Mouse (Mus musculus) adipose tissue, adult 10 weeks (tissue): Measurements from ENCODE around the gene Plekha5. TPM values are rescaled to one million over a fixed set of nuclear protein-coding genes. Genes with fewer than 3 reads are reported as not detected.

ENCODE experiments used
- polyA plus RNA-seq: library from polyadenylated mRNA; stranded (reverse); fragments of 350-450 nt; fragmentation: Illumina TruSeq; extraction: RNeasy Lipid Tissue Mini Kit (QIAGEN cat#74804); gene quantifications from one replicate; pipeline ENCODE4 v1.2.3, GENCODE M21; 2014; ENCODE audit warnings: low read depth, low replicate concordance

Plekha5 gene
- 50.1 TPM for polyA plus RNA-seq

DNA sequence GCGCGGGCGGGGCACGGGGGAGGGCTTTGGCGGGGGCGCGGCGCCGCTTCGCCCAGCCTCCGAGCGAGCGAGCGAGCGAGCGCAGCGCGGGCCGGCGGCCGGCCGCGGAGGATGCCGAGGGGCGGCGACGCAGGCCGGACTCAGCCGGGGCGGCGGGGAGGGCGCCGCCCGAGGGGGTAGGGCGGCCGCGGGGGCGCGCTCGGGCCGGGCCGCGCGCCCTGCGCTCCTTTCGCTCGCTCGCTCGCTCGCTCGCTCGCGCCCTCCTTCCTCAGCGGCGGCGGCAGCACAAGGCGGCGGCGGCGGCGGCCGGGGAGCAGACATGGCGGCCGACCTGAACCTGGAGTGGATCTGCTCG, at the start of gene Plekha5:
Plekha5 (plus strand) TSS at position 209 of the 355 bp plus-strand sequence.

DNA sequence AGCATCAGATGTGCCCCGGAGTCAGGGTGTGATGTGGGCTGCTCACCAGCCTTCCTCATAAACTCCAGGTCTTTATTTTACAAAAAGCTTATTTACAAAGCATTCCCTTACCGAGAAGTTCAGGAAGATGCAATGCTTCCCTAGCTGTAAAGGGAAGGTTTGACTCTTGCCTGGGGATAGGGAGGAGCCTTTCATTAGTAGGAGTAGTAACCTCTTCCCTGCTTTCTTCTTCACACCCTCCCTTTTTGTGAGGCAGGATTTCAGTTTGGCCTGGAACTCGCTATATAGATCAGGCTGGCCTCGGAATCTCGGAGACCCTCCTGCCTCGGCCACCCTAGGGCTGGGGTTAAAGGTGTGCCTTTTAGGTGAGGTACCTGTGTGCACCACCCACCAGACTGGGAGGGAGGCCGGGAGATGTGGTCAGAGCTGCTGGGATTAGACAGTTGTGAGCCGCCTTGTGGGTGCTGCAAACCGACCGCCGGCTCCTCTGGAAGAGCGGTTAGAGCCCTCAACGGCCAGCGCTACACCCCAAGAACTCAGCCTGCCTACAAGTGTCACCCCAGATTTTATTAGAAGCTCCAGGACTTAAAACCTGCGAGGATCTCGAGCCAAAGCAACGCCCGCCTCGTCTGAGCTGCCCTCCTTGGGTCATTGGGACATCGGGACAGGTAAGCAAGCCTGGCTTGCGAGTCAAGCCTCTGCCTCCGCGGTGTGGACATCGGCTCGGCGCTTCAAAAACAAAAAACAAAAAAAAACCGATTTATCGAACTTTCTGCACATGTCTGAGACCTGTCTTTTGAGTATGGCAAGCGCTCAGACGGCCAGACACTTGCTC, 198.8 kb downstream of the Plekha5 start, which contains the start of gene Aebp2:
Aebp2 (plus strand) TSS at position 273 of the 835 bp plus-strand sequence.

Other genes starting within 250 kb of the Plekha5 start
- 31.2 TPM for gene Aebp2, start 198.6 kb downstream of the Plekha5 start, polyA plus RNA-seq